Mouse (Mus musculus): ENCODE data around the gene Fam71e1. TPM values are rescaled to one million over a fixed set of nuclear protein-coding genes. Genes with fewer than 3 reads are reported as not detected.

Gene Fam71e1
- polyA plus RNA-seq (2015; fragmentation: Nextera tagmentation; extraction: Ambion mirVana) = 22.2 and 28.9 TPM in 2 replicates

- peak within 1 kb of the TSS; percentile 97 for H3K9ac ChIP-seq (replicated peaks; ENCODE audit: low read depth, low read length)
- H3K4me2 ChIP-seq (ENCODE audit: low read length) = peak within 1 kb of the TSS; percentile 93
- H3K27me3 ChIP-seq (replicated peaks; ENCODE audit: control insufficient read depth, insufficient read depth, low read length) = no peaks in the 10 kb centered on the region; the same call in 1 of the 2 replicates
- H3K4me1 ChIP-seq (replicated peaks; ENCODE audit: control insufficient read depth, insufficient read depth, low read length) = peaks cover 24% of the 10 kb centered on the region
- H3K27ac ChIP-seq (ENCODE audit: low read length) = peak within 1 kb of the TSS; percentile 97
- WGBS = under 1% methylated on average over 56 of the region's 58 CpGs
- H3K9me3 ChIP-seq (ENCODE audit: control insufficient read depth, low read length) = no peaks in the 10 kb centered on the region
- peak within 1 kb of the TSS; percentile 87 for H3K4me3 ChIP-seq (replicated peaks; ENCODE audit: low read length)
- peak; percentile 97 for ATAC-seq
- H3K36me3 ChIP-seq (ENCODE audit: control insufficient read depth, insufficient read depth) = peaks cover 4% of the 10 kb centered on the region
These were observed at the start of gene Fam71e1, which contains the start of gene Emc10 for GRCm38 (mm10) chr7:44495992-44496770. Gene Fam71e1 (plus strand): TSS chr7:44496581. Gene Emc10 (minus strand): TSS chr7:44496529.

GRCm38 (mm10) chr7:44453256-44453655 lies 43.1 kb upstream of the Fam71e1 start:
- no peaks in the 10 kb centered on the region for H3K27me3 ChIP-seq (replicated peaks; ENCODE audit: control insufficient read depth, insufficient read depth, low read length)
- H3K36me3 ChIP-seq (ENCODE audit: control insufficient read depth, insufficient read depth) = peaks cover 26% of the 10 kb centered on the region
- no peak overlapping the region for H3K27ac ChIP-seq (ENCODE audit: low read length)
- WGBS = 21% methylated on average over 3 of the region's 3 CpGs
- no peak overlapping the region for H3K4me2 ChIP-seq (ENCODE audit: low read length)
- ATAC-seq = no peak
- H3K4me3 ChIP-seq (replicated peaks; ENCODE audit: low read length) = no peak overlapping the region
- H3K4me1 ChIP-seq (replicated peaks; ENCODE audit: control insufficient read depth, insufficient read depth, low read length) = peaks cover 27% of the 10 kb centered on the region
- H3K9me3 ChIP-seq (ENCODE audit: control insufficient read depth, low read length) = no peaks in the 10 kb centered on the region
- H3K9ac ChIP-seq (replicated peaks; ENCODE audit: low read depth, low read length) = no peak overlapping the region

DNA sequence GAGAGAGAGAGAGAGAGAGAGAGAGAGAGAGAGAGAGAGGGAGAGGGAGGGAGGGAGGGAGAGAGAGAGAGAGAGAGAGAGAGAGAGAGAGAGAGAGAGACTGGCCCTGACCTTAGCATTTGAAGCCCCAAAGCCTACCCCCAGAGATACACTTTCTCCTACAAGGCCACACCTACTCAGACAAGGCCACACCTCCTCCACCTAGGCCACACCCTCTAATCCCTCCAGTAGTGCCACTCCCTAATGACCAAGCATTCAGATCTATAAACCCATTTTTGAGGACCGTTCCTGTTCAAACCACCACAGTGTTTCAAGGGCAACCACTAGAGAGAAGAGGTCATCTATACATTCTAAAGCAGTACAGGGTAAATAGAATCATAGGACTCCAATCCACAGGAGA lies 40.1 kb upstream of the Fam71e1 start:
- H3K36me3 ChIP-seq (ENCODE audit: control insufficient read depth, insufficient read depth) = peaks cover 31% of the 10 kb centered on the region
- no peak for ATAC-seq

GRCm38 (mm10) chr7:44460067-44460466 lies 36.3 kb upstream of the Fam71e1 start:
- H3K27ac ChIP-seq (ENCODE audit: low read length) = no peak overlapping the region
- H3K4me3 ChIP-seq (replicated peaks; ENCODE audit: low read length) = no peak overlapping the region
- WGBS = 81% methylated on average over 6 of the region's 6 CpGs
- ATAC-seq = no peak
- H3K27me3 ChIP-seq (replicated peaks; ENCODE audit: control insufficient read depth, insufficient read depth, low read length) = no peaks in the 10 kb centered on the region
- no peak overlapping the region for H3K9ac ChIP-seq (replicated peaks; ENCODE audit: low read depth, low read length)
- H3K4me2 ChIP-seq (ENCODE audit: low read length) = no peak overlapping the region
- H3K4me1 ChIP-seq (replicated peaks; ENCODE audit: control insufficient read depth, insufficient read depth, low read length) = peaks cover 23% of the 10 kb centered on the region
- no peaks in the 10 kb centered on the region for H3K9me3 ChIP-seq (ENCODE audit: control insufficient read depth, low read length)
- H3K36me3 ChIP-seq (ENCODE audit: control insufficient read depth, insufficient read depth) = peaks cover 50% of the 10 kb centered on the region

More for the DNA sequence above, 40.1 kb upstream of the Fam71e1 start:
- Histone ChIP-seq H3K4me3 (replicated peaks; ENCODE audit: low read length) (no peak overlapping the region), H3K27ac (ENCODE audit: low read length) (no peak overlapping the region), H3K9ac (replicated peaks; ENCODE audit: low read depth, low read length) (no peak overlapping the region), H3K9me3 (ENCODE audit: control insufficient read depth, low read length) (no peaks in the 10 kb centered on the region), H3K27me3 (replicated peaks; ENCODE audit: control insufficient read depth, insufficient read depth, low read length) (no peaks in the 10 kb centered on the region), H3K4me2 (ENCODE audit: low read length) (no peak overlapping the region), H3K4me1 (replicated peaks; ENCODE audit: control insufficient read depth, insufficient read depth, low read length) (peaks cover 20% of the 10 kb centered on the region)
- 90% methylated on average over 1 of the region's 1 CpGs for WGBS

DNA sequence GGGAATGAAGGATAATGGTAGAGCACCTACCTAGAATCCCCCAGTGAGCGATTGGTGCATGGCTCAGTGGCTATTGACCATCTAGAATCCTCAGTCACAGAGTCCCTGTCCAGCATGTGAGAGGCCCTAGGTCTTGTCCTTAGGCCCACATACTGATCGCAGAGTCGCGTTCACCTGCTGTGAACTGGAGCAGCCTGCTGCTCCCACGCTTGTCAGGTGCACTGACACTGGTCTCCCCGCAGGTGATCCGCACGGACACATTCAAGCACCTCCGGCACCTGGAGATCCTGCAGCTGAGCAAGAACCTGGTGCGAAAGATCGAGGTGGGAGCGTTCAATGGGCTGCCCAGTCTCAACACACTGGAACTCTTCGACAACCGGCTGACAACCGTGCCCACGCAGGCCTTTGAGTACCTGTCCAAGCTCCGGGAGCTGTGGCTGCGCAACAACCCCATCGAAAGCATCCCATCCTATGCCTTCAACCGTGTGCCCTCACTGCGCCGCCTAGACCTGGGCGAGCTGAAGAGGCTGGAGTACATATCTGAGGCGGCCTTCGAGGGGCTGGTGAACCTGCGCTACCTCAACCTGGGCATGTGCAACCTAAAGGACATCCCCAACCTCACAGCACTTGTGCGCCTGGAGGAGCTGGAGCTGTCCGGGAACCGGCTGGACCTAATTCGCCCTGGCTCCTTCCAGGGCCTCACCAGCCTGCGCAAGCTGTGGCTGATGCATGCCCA lies 35.4 kb upstream of the Fam71e1 start:
- H3K4me1 ChIP-seq (replicated peaks; ENCODE audit: control insufficient read depth, insufficient read depth, low read length) = peaks cover 28% of the 10 kb centered on the region
- peaks cover 47% of the 10 kb centered on the region for H3K36me3 ChIP-seq (ENCODE audit: control insufficient read depth, insufficient read depth)
- ATAC-seq = no peak
- no peak overlapping the region for H3K27ac ChIP-seq (ENCODE audit: low read length)
- no peaks in the 10 kb centered on the region for H3K27me3 ChIP-seq (replicated peaks; ENCODE audit: control insufficient read depth, insufficient read depth, low read length)
- H3K9me3 ChIP-seq (ENCODE audit: control insufficient read depth, low read length) = no peaks in the 10 kb centered on the region
- H3K9ac ChIP-seq (replicated peaks; ENCODE audit: low read depth, low read length) = no peak overlapping the region
- H3K4me3 ChIP-seq (replicated peaks; ENCODE audit: low read length) = no peak overlapping the region
- 86% methylated on average over 31 of the region's 31 CpGs for WGBS
- no peak overlapping the region for H3K4me2 ChIP-seq (ENCODE audit: low read length)

DNA sequence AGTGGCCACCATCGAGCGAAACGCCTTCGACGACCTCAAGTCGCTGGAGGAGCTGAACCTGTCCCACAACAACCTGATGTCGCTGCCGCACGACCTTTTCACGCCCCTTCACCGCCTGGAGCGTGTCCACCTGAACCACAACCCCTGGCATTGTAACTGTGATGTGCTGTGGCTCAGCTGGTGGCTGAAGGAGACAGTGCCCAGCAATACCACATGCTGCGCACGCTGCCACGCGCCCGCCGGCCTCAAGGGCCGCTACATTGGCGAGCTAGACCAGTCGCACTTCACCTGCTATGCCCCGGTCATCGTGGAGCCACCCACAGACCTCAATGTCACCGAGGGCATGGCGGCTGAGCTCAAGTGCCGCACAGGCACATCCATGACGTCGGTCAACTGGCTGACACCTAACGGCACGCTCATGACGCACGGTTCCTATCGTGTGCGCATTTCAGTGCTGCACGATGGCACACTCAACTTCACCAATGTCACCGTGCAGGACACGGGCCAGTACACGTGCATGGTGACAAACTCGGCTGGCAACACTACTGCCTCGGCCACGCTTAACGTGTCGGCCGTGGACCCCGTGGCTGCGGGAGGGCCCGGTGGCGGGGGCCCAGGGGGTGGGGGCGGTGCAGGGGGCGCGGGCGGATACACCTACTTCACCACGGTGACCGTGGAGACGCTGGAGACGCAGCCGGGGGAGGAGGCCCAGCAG lies 34.7 kb upstream of the Fam71e1 start:
- no peak overlapping the region for H3K27ac ChIP-seq (ENCODE audit: low read length)
- H3K9me3 ChIP-seq (ENCODE audit: control insufficient read depth, low read length) = no peaks in the 10 kb centered on the region
- H3K4me1 ChIP-seq (replicated peaks; ENCODE audit: control insufficient read depth, insufficient read depth, low read length) = peaks cover 28% of the 10 kb centered on the region
- H3K4me2 ChIP-seq (ENCODE audit: low read length) = no peak overlapping the region
- WGBS = 83% methylated on average over 57 of the region's 57 CpGs
- peaks cover 44% of the 10 kb centered on the region for H3K36me3 ChIP-seq (ENCODE audit: control insufficient read depth, insufficient read depth)
- no peak overlapping the region for H3K9ac ChIP-seq (replicated peaks; ENCODE audit: low read depth, low read length)
- no peak for ATAC-seq
- H3K4me3 ChIP-seq (replicated peaks; ENCODE audit: low read length) = no peak overlapping the region
- H3K27me3 ChIP-seq (replicated peaks; ENCODE audit: control insufficient read depth, insufficient read depth, low read length) = no peaks in the 10 kb centered on the region

DNA sequence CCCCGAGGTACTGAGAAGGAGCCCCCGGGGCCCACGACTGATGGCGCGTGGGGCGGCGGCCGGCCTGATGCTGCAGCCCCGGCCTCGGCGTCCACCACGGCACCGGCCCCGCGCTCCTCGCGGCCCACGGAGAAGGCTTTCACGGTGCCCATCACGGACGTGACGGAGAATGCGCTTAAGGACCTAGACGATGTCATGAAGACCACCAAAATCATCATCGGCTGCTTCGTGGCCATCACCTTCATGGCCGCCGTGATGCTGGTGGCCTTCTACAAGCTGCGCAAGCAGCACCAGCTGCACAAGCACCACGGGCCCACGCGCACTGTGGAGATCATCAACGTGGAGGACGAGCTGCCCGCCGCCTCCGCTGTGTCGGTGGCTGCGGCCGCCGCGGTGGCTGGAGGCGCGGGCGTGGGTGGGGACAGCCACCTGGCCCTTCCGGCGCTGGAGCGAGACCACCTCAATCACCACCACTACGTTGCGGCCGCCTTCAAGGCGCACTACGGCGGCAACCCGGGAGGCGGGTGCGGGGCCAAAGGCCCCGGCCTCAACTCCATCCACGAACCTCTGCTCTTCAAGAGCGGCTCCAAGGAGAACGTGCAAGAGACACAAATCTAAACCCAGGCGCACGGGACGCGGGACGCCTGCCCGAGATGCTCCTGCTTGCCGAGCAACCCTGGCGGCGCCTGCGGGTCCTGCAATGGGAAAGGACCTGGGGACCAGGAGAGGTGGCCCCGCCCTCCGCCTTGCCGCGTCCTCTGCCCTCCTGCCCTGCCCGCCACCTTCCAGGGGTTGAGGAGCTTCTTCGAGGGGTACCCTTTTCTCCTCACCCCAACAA lies 33.9 kb upstream of the Fam71e1 start:
- Histone ChIP-seq H3K4me1 (replicated peaks; ENCODE audit: control insufficient read depth, insufficient read depth, low read length) (peaks cover 30% of the 10 kb centered on the region), H3K27me3 (replicated peaks; ENCODE audit: control insufficient read depth, insufficient read depth, low read length) (no peaks in the 10 kb centered on the region), H3K9me3 (ENCODE audit: control insufficient read depth, low read length) (no peaks in the 10 kb centered on the region), H3K9ac (replicated peaks; ENCODE audit: low read depth, low read length) (no peak overlapping the region), H3K36me3 (ENCODE audit: control insufficient read depth, insufficient read depth) (peaks cover 37% of the 10 kb centered on the region), H3K4me3 (replicated peaks; ENCODE audit: low read length) (no peak overlapping the region), H3K27ac (ENCODE audit: low read length) (no peak overlapping the region), H3K4me2 (ENCODE audit: low read length) (no peak overlapping the region)
- ATAC-seq = no peak
- WGBS = 38% methylated on average over 72 of the region's 77 CpGs

DNA sequence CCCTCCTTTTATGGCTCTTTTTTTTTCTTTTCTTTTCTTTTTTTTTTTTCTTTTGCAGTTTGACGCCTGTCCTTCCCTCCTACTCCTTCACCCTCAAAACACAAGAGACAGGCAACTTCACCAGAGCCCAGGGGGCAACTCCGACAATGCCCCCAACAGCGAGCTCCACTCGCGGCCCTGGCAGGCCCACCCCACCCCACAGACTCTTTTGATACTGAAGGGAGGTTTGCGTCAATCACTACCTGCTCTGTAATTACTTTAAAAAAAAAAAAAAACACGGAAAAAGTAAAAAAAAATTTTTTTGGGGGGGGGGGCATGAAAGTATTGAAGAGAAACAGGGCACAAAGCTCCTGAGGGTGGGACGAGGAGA lies 33.3 kb upstream of the Fam71e1 start:
- Histone ChIP-seq H3K4me3 (replicated peaks; ENCODE audit: low read length) (no peak overlapping the region), H3K4me1 (replicated peaks; ENCODE audit: control insufficient read depth, insufficient read depth, low read length) (peaks cover 32% of the 10 kb centered on the region), H3K27ac (ENCODE audit: low read length) (no peak overlapping the region), H3K4me2 (ENCODE audit: low read length) (no peak overlapping the region), H3K9me3 (ENCODE audit: control insufficient read depth, low read length) (no peaks in the 10 kb centered on the region), H3K9ac (replicated peaks; ENCODE audit: low read depth, low read length) (no peak overlapping the region), H3K27me3 (replicated peaks; ENCODE audit: control insufficient read depth, insufficient read depth, low read length) (no peaks in the 10 kb centered on the region), H3K36me3 (ENCODE audit: control insufficient read depth, insufficient read depth) (peaks cover 33% of the 10 kb centered on the region)
- ATAC-seq = no peak
- 54% methylated on average over 8 of the region's 8 CpGs for WGBS

Data from forebrain, embryonic 16.5 days (tissue).